Mouse (Mus musculus): Measurements from ENCODE around the gene Crk.
"Not testable (repeated sequence)": the region's sequence is repeated elsewhere in the genome, so short reads cannot be mapped to it uniquely, and the experiment has no call there.

Gene Crk

DNA sequence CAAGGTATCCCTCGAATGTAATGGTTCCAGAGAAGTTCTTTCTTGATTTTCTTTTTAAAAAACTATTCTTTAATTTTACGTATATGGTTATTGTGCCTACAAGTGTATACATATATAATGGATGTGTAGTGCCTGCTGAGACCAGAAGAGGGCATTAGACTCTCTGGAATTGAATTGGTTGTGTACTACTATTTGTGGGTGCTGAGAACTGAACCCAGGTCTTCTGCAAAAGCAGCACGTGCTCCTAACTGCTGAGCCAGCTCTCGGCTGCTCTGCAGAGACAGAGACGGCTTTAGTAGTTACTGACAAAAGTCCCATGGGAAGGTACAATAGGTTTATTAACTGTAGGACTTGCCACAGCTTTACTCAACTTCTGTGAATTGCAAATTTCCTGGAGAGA lies 5.4 kb downstream of the Crk start:
- in situ Hi-C loops (cut with MboI, MseI) = no loop called here

DNA sequence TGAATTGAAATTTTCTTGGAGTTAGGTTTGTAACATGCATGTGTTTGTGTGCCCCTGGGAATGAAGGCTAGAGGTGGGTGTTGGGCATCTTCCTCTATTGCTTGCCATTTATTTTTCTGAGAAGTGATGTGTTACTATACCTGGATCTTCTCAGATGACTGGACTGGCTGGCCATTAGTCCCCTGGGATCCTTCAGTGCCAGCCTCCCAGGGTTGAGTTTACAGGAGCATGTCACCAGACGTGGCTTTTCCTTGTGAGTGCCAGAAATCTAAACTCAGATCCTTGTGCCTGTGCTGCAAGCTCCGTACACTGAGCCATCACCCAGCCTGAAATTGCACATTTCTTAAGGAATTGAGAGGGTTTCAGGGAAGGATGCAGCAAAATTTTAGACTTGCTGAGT lies 5.9 kb downstream of the Crk start:
- in situ Hi-C loops (cut with MboI, MseI) = no loop called here

GRCm38 (mm10) chr11:75687343-75687993 lies 8.4 kb downstream of the Crk start:
- in situ Hi-C loops (cut with MboI, MseI) = no loop called here

DNA sequence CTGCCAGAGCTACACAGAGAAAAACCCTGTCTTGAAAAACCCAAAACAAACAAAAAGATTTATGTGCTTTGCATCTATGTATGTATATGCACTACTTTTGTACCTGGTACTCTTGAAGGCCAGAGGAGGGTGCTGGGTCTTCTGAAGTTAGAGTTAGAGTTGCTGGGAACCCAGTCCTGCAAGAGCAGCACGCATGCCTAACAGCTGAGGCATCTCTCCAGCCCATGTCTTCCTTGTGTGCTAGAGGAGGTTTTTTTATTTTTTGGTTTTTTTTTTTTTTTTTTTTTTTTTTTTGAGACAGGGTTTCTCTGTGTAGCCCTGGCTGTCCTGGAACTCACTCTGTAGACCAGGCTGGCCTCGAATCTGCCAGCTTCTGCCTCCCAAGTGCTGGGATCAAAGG lies 9.1 kb downstream of the Crk start:
- in situ Hi-C loops (cut with MboI, MseI) = no loop called here

GRCm38 (mm10) chr11:75689977-75690376 lies 10.9 kb downstream of the Crk start:
- in situ Hi-C loops (cut with MboI, MseI) = no loop called here

DNA sequence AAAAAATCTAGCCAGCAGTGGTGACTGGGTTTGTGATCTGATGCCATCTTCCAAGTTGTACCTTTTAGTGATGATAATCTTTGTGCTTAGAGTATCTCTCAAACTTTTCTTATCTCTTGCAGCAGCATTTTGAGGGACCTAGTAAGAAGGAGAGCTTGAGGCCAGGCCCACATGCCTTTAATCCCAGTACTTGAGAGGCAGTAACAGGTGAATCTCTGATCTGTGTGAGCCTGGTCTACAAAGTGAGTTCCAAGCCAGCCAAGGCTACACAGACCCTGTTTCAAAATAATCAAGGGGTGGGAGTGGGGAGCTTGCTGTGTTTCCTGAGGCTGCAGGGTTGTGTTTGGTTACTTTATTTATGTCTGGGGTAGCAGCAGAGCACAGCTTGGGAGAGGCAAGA lies 12.0 kb downstream of the Crk start:
- in situ Hi-C loops (cut with MboI, MseI) = no loop called here

GRCm38 (mm10) chr11:75693570-75693969 lies 14.5 kb downstream of the Crk start:
- in situ Hi-C loops (cut with MboI, MseI) = no loop called here

- in situ Hi-C loops (cut with MboI, MseI) = not testable (repeated sequence)
Observed at GRCm38 (mm10) chr11:75697464-75697863, 18.4 kb downstream of the Crk start.

- in situ Hi-C loops (cut with MboI, MseI) = no loop called here
Observed at GRCm38 (mm10) chr11:75700557-75700956, 21.5 kb downstream of the Crk start.

DNA sequence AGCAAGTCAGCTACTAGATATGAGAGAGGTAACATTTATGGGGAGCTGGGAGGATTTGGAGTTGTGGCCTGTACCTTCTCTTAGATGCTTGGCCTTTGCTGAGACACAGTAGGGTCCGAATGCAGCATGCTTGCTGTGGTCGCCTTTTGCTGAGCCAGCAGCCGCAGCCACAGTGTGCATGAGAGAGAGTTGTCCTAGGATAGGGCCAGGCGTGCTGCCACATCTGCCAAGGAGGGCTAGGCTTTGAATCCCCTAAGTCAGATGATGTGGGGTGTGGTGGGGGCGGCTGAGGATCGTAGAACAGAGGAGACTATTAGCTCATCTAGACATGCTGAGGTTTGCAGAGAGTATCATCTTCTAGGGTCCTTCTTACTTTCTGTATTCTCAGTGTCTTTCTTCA lies 23.7 kb downstream of the Crk start:
- in situ Hi-C loops (cut with MboI, MseI) = no loop called here

GRCm38 (mm10) chr11:75703748-75704147 lies 24.7 kb downstream of the Crk start:
- in situ Hi-C loops (cut with MboI, MseI) = no loop called here

GRCm38 (mm10) chr11:75713949-75714348 lies 34.9 kb downstream of the Crk start:
- in situ Hi-C loops (cut with MboI, MseI) = loop anchor here (5.0 to 10.0 kb wide), 2 partner anchors 53 to 191 kb away; no protein-coding TSS in a partner anchor

DNA sequence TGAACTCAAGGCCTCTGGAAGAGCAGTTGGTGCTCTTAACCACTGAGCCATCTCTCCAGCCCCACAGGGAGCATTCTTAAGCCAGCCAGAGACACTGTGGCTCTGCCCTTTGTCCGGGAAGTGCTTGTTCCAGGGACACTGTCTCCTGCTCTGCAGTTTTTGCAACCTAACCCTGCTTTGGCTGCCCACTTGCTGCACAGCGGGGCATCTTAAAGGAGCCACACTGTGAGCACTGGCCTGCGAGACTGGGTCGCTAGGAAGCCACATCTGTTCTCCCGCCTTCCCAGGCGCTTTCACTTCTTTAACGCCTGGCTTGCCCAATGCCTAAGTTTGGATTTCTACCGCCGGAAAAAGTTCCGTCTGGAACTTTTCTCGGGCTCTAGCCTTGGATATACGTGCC lies 36.5 kb downstream of the Crk start:
- in situ Hi-C loops (cut with MboI, MseI) = loop anchor here (10.0 kb wide), 1 partner anchor 189 kb away; no protein-coding TSS in a partner anchor

- in situ Hi-C loops (cut with MboI, MseI) = loop anchor here (10.0 kb wide), 1 partner anchor 188 kb away; no protein-coding TSS in a partner anchor
Observed at GRCm38 (mm10) chr11:75716661-75717325, 37.7 kb downstream of the Crk start.

DNA sequence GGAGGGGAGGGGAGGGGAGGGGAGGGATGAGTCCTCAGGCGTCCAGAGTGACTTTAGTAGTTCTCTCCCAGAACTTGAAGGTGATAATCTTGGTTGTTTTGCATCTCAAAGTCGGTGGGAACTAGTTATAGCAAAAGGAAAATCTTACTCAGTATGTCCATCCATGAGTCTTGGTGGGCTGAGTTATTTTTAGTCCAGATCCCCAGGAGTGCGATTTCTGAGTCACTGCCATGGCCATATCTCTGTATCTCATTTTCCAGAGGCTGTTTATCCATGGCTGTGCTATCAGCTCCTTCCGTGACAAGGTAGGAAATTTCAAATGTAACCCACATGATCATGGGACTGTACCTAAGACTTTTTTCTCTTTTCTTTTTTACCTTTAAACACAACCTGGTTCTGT lies 43.3 kb downstream of the Crk start:
- in situ Hi-C loops (cut with MboI, MseI) = no loop called here

DNA sequence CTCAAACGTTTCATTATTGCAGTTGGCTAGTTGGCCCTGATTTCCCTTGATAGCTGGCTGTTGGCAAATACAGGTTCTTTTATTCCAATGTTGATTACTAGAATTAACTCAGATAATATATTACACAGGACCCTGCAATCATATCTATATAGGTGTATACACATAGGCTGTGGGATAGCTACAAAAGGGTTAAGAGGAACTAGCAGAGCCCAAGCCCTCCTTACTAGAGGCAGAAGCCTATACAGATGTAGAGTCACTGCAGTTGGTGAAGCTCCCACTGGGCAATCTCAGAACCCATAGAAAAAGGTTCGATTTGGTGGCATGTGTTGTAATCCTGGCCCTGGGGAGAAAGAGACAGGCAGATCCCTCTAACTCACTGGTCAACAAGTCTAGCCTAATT lies 48.1 kb downstream of the Crk start:
- in situ Hi-C loops (cut with MboI, MseI) = no loop called here

GRCm38 (mm10) chr11:75727659-75728058 lies 48.6 kb downstream of the Crk start:
- in situ Hi-C loops (cut with MboI, MseI) = not testable (repeated sequence)

GRCm38 (mm10) chr11:75732434-75733226 lies 53.6 kb downstream of the Crk start, which contains the start of gene Ywhae:
Ywhae (plus strand) TSS chr11:75732869.
- in situ Hi-C loops (cut with MboI, MseI) = no loop called here

DNA sequence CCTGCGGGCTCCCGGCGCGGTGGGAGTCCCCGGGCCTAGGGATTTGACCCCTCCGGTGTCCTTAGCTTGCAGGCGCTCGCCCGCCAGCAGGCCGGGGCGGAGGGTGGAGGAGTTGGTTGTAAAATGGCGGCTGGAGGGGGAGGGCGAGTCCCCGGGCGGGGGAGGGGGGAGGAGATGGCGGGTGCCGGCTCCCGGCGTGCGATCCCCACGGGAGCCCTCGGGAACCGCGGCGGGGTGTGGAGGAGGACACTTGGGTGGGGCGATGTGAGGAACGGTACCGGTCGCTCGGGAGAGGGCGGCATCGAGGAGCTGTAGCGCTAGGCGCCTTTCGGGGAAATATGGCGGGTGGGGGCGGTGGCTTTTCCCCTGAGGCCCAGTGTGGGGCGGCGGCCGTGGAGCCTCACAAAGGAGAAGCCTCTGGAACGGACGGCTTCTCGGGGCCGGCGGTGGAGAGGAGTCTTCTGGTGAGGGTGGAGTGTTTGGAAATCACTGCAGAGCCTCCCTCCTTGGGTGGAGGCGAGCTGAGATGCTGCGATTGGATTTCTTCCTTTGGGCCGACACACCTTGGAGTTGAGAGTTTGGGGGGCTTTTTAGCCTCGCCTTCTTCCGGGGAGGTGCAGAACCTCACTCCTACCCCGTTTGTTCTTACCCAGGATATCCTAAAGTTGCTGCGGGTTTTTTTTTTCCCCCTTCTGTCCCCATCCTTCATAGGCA lies 54.3 kb downstream of the Crk start:
- in situ Hi-C loops (cut with MboI, MseI) = no loop called here

- in situ Hi-C loops (cut with MboI, MseI) = no loop called here
Observed at GRCm38 (mm10) chr11:75735462-75736252, 56.6 kb downstream of the Crk start.

GRCm38 (mm10) chr11:75736978-75737377 lies 57.9 kb downstream of the Crk start:
- in situ Hi-C loops (cut with MboI, MseI) = no loop called here
